In genomic region chr16:49855836-49856503, GRCm38 (mm10) we compare ENCODE assay signal across 8 mouse cellular contexts. TPM values are rescaled to one million over a fixed set of nuclear protein-coding genes. Genes with fewer than 3 reads are reported as not detected.
DNase-seq lines count a peak whose midpoint lies in the region; ATAC-seq and TF ChIP-seq lines count a peak whose summit lies in the region.

No protein-coding gene starts in this region.

- WGBS in cerebellum, adult 2 months = under 1% methylated on average over 37 of the region's 39 CpGs
- under 1% methylated on average over 37 of the region's 39 CpGs for WGBS in hindbrain, embryonic 12.5 days

- no peak for TF ChIP-seq POLR2A in cerebellum, adult 2 months (IDR thresholded peaks at IDR 0.05; ENCODE audit: borderline replicate concordance, insufficient read depth, low read length)
- no peak for TF ChIP-seq POLR2A in testis, adult 2 months (IDR thresholded peaks at IDR 0.05; ENCODE audit: control insufficient read depth, low read depth, low read length)

- peak in 1 of 2 experiments; percentile 79 for DNase-seq in cerebellum, adult 2 months
- DNase-seq in cerebellum, adult 11 months = no peak
- no peak for DNase-seq in testis, postnatal 14 days (ENCODE audit: low spot score)
- DNase-seq in urinary bladder, postnatal 4 days (ENCODE audit: low spot score in 2 of 2) = no peak
- DNase-seq in ovary, postnatal 10 days (ENCODE audit: low spot score) = no peak

- peak overlapping the region; percentile 93 for H3K27ac ChIP-seq in cerebellum, adult 2 months (ENCODE audit: insufficient read depth, low read length)
- peak overlapping the region; percentile 59 for H3K27ac ChIP-seq in testis, adult 2 months (ENCODE audit: control insufficient read depth, insufficient read depth, low read depth, low read length)
- H3K27ac ChIP-seq in hindbrain, embryonic 12.5 days = peak overlapping the region; percentile 98

- no peak for TF ChIP-seq CTCF in cerebellum, adult 2 months (IDR thresholded peaks at IDR 0.05; ENCODE audit: borderline replicate concordance, insufficient read depth, low read depth, low read length)
- TF ChIP-seq CTCF in testis, adult 2 months (IDR thresholded peaks at IDR 0.05; ENCODE audit: control insufficient read depth, insufficient read depth, insufficient replicate concordance, low read depth, low read length) = no peak

- H3K36me3 ChIP-seq in testis, adult 2 months (ENCODE audit: control insufficient read depth, insufficient read depth, low read length) = no peaks in the 10 kb centered on the region
- no peaks in the 10 kb centered on the region for H3K36me3 ChIP-seq in hindbrain, embryonic 12.5 days
- H3K36me3 ChIP-seq in megakaryocyte, embryonic 14.5 days (replicated peaks; ENCODE audit: low read length) = peaks cover 29% of the 10 kb centered on the region

- ATAC-seq in hindbrain, embryonic 12.5 days (ENCODE audit: low FRiP score) = peak; percentile 83

- H3K9me3 ChIP-seq in hindbrain, embryonic 12.5 days (replicated peaks) = no peaks in the 10 kb centered on the region
- H3K9me3 ChIP-seq in megakaryocyte, embryonic 14.5 days = no peaks in the 10 kb centered on the region

- H3K4me3 ChIP-seq in cerebellum, adult 2 months (replicated peaks; ENCODE audit: insufficient read depth, low read depth, low read length) = peak overlapping the region; percentile 60
- peak overlapping the region; percentile 94 for H3K4me3 ChIP-seq in testis, adult 2 months (ENCODE audit: control insufficient read depth, low read depth, low read length)
- peak overlapping the region; percentile 90 for H3K4me3 ChIP-seq in hindbrain, embryonic 12.5 days
- peak overlapping the region; percentile 99 for H3K4me3 ChIP-seq in megakaryocyte, embryonic 14.5 days (replicated peaks)

- peaks cover 6% of the 10 kb centered on the region for H3K4me1 ChIP-seq in cerebellum, adult 2 months (ENCODE audit: control insufficient read depth, insufficient read depth, low read length)
- H3K4me1 ChIP-seq in testis, adult 2 months (ENCODE audit: control insufficient read depth, insufficient read depth, low read length) = peaks cover 5% of the 10 kb centered on the region
- peaks cover 15% of the 10 kb centered on the region for H3K4me1 ChIP-seq in hindbrain, embryonic 12.5 days
- peaks cover 62% of the 10 kb centered on the region for H3K4me1 ChIP-seq in megakaryocyte, embryonic 14.5 days

- peak overlapping the region; percentile 68 for H3K4me2 ChIP-seq in hindbrain, embryonic 12.5 days (replicated peaks)

- no peaks in the 10 kb centered on the region for H3K27me3 ChIP-seq in cerebellum, adult 2 months (ENCODE audit: control insufficient read depth, insufficient read depth, low read length)
- no peaks in the 10 kb centered on the region for H3K27me3 ChIP-seq in testis, adult 2 months (ENCODE audit: control insufficient read depth, insufficient read depth, low read length)
- no peaks in the 10 kb centered on the region for H3K27me3 ChIP-seq in hindbrain, embryonic 12.5 days
- H3K27me3 ChIP-seq in megakaryocyte, embryonic 14.5 days (replicated peaks) = no peaks in the 10 kb centered on the region

- peak overlapping the region; percentile 92 for H3K9ac ChIP-seq in hindbrain, embryonic 12.5 days

RNA-seq across cellular contexts. Expression of gene Cd47, which starts 55.6 kb away (rescaled TPM):
- polyA plus RNA-seq in cerebellum, adult 2 months (2012; rRNA removed) = 123 and 133 TPM in 2 replicates
- polyA plus RNA-seq in testis, adult 2 months (2012; rRNA removed) = 5.7 and 8.1 TPM in 2 replicates
- polyA plus RNA-seq in hindbrain, embryonic 12.5 days (2016; fragmentation: Nextera tagmentation; extraction: Ambion mirVana) = 92.0 and 95.1 TPM in 2 replicates
- polyA plus RNA-seq in megakaryocyte, embryonic 14.5 days (2012; ENCODE audit: insufficient read depth, low replicate concordance) = 98.5 and 119 TPM in 2 replicates

Comparison
In these comparisons a context has a peak if more than half of its experiments do, and no peak if none do; other contexts are left out.
1. RNA of gene Cd47, which starts 55.6 kb away (polyA plus RNA-seq): 123 to 133 TPM in cerebellum, adult 2 months, 98.5 to 119 TPM in megakaryocyte, embryonic 14.5 days and 92.0 to 95.1 TPM in hindbrain, embryonic 12.5 days; 5.7 to 8.1 TPM in testis, adult 2 months; every median in the first group is over 10 times any median in the second.
2. Peak in every context shown above with its lines, with median percentiles within 50 percentile points of each other: H3K27ac ChIP-seq and H3K4me3 ChIP-seq.